Mouse (Mus musculus): ENCODE results near the gene Copg2. TPM values are rescaled to one million over a fixed set of nuclear protein-coding genes. Genes with fewer than 3 reads are reported as not detected.

Copg2 gene
- polyA plus RNA-seq, 1 experiment: 81.8 TPM

DNA sequence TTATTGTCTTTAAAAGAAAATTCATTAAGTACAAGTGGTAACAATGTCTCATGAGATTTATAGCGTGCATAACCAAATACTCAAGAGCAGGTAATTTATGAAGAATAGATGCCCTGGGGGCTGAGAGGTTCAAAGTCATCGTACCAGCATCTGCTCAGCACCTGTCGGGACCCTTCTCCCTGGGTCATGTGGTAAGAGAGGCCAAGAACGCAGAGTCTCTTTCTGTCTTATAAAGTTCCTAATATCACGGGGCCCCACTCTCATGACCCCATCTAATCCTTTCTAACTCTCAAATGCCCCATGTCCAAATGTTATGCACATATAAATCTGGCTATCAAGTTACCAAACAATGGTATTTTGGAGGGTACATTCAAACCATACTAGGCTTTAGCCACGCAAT, 193.7 kb downstream of the Copg2 start:
- no peak overlapping the region for H3K4me3 ChIP-seq (ENCODE audit: low read depth, low read length)
- no peak overlapping the region for H3K9ac ChIP-seq (ENCODE audit: low read depth, poor library complexity, severe bottlenecking)
- no peak for TF ChIP-seq EP300 (IDR thresholded peaks at IDR 0.05; ENCODE audit: insufficient read depth, low read depth, low read length)
- no peak for TF ChIP-seq POLR2A (IDR thresholded peaks at IDR 0.05; ENCODE audit: insufficient read depth, low read length)
- TF ChIP-seq CTCF (IDR thresholded peaks at IDR 0.05; ENCODE audit: low read depth, low read length): no peak

DNA sequence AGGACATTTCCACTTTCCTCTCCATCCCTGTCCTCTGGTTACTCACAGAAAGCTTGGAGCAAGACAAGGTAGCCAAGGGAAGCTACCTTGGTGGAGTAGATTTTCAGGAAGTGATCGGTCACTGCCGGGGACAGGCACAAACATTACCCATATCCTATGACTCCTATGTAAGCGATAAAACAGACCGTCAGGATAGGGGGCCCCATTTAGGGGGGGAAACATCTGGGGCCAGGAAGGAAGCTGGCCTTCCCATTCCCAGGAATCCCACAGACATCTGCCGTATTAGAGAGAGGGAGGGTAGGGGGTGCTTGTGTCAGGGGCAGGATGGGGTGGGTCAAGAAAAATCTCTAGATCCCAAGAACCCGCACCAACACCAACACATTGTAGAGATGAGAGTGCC, 196.4 kb downstream of the Copg2 start:
- no peaks in the 10 kb centered on the region for H3K9me3 ChIP-seq (replicated peaks; ENCODE audit: control insufficient read depth, insufficient read depth, low read length, poor library complexity, severe bottlenecking)
- TF ChIP-seq EP300 (IDR thresholded peaks at IDR 0.05; ENCODE audit: insufficient read depth, low read depth, low read length): no peak
- TF ChIP-seq POLR2A (IDR thresholded peaks at IDR 0.05; ENCODE audit: insufficient read depth, low read length): no peak
- no peak for TF ChIP-seq CTCF (IDR thresholded peaks at IDR 0.05; ENCODE audit: low read depth, low read length)
- H3K27ac ChIP-seq (ENCODE audit: insufficient read depth, low read length): no peak overlapping the region
- no peaks in the 10 kb centered on the region for H3K27me3 ChIP-seq (ENCODE audit: control insufficient read depth, insufficient read depth, low read length, poor library complexity, severe bottlenecking)
- H3K36me3 ChIP-seq (ENCODE audit: control insufficient read depth, insufficient read depth, low read length, poor library complexity, severe bottlenecking): no peaks in the 10 kb centered on the region
- no peak overlapping the region for H3K9ac ChIP-seq (ENCODE audit: low read depth, poor library complexity, severe bottlenecking)
- no peaks in the 10 kb centered on the region for H3K4me1 ChIP-seq (ENCODE audit: control insufficient read depth, insufficient read depth, low read length)
- H3K4me3 ChIP-seq (ENCODE audit: low read depth, low read length): no peak overlapping the region

More for the DNA sequence above, 193.7 kb downstream of the Copg2 start:
- H3K27ac ChIP-seq (ENCODE audit: insufficient read depth, low read length): no peak overlapping the region
- H3K27me3 ChIP-seq (ENCODE audit: control insufficient read depth, insufficient read depth, low read length, poor library complexity, severe bottlenecking): no peaks in the 10 kb centered on the region
- H3K36me3 ChIP-seq (ENCODE audit: control insufficient read depth, insufficient read depth, low read length, poor library complexity, severe bottlenecking): no peaks in the 10 kb centered on the region
- H3K9me3 ChIP-seq (replicated peaks; ENCODE audit: control insufficient read depth, insufficient read depth, low read length, poor library complexity, severe bottlenecking): no peaks in the 10 kb centered on the region
- H3K4me1 ChIP-seq (ENCODE audit: control insufficient read depth, insufficient read depth, low read length): no peaks in the 10 kb centered on the region

DNA sequence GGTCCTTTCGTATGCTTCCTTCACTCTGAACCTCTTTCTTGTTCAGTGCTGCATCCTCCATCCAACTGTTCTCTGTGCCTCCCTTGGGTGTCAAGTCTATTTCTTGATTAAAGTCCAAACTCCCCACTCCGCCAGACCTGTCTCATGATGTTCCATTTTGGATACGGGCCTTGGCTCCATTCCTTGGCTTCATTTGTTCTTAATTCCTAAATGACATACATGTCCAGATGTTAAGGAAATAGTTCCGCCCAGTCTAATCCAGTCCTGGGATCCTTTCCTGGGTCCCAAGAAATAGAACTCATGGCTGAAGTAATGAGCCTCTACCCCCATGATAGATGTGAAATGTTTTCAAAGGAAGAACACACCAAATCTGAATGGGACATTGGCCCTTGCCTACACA, 198.6 kb downstream of the Copg2 start:
- H3K27ac ChIP-seq (ENCODE audit: insufficient read depth, low read length): no peak overlapping the region
- H3K9me3 ChIP-seq (replicated peaks; ENCODE audit: control insufficient read depth, insufficient read depth, low read length, poor library complexity, severe bottlenecking): no peaks in the 10 kb centered on the region
- no peak overlapping the region for H3K9ac ChIP-seq (ENCODE audit: low read depth, poor library complexity, severe bottlenecking)
- no peaks in the 10 kb centered on the region for H3K4me1 ChIP-seq (ENCODE audit: control insufficient read depth, insufficient read depth, low read length)
- H3K27me3 ChIP-seq (ENCODE audit: control insufficient read depth, insufficient read depth, low read length, poor library complexity, severe bottlenecking): no peaks in the 10 kb centered on the region
- no peak for TF ChIP-seq POLR2A (IDR thresholded peaks at IDR 0.05; ENCODE audit: insufficient read depth, low read length)
- TF ChIP-seq CTCF (IDR thresholded peaks at IDR 0.05; ENCODE audit: low read depth, low read length): no peak
- TF ChIP-seq EP300 (IDR thresholded peaks at IDR 0.05; ENCODE audit: insufficient read depth, low read depth, low read length): no peak
- H3K36me3 ChIP-seq (ENCODE audit: control insufficient read depth, insufficient read depth, low read length, poor library complexity, severe bottlenecking): no peaks in the 10 kb centered on the region
- H3K4me3 ChIP-seq (ENCODE audit: low read depth, low read length): no peak overlapping the region

Other genes with a start within 250 kb of the Copg2 start
- gene Cep41, start 203.0 kb downstream of the Copg2 start, polyA plus RNA-seq (2011; ENCODE audit: insufficient read depth, insufficient read length, low read depth, missing spikeins): 4.9 and 8.1 TPM in 2 replicates
- gene Mest, start 173.2 kb downstream of the Copg2 start, polyA plus RNA-seq (2011; ENCODE audit: insufficient read depth, insufficient read length, low read depth, missing spikeins): 50.5 and 54.4 TPM in 2 replicates
- 1.0 TPM in 1 of 2 replicates, not detected in the other for gene Tsga13, start 18.8 kb upstream of the Copg2 start, polyA plus RNA-seq (2011; ENCODE audit: insufficient read depth, insufficient read length, low read depth, missing spikeins)
- gene Klf14, start 62.3 kb upstream of the Copg2 start, polyA plus RNA-seq (2011; ENCODE audit: insufficient read depth, insufficient read length, low read depth, missing spikeins): not detected in 2 replicates

All from ES-Bruce4 (cell line).